Mouse (Mus musculus): Measurements from ENCODE around the gene Dnajc28.

- TF ChIP-seq CTCF (IDR thresholded peaks at IDR 0.05; ENCODE audit: low read depth), result no peak
- no peak for TF ChIP-seq EP300 (IDR thresholded peaks at IDR 0.05; ENCODE audit: low read depth)
These were observed 21.8 kb downstream of the Dnajc28 start for GRCm38 (mm10) chr16:91596779-91597671.
